Mouse (Mus musculus) cerebellum, adult 8-10 months (tissue): ENCODE data around the gene Agap1.

Source experiments
- DNase-seq: peaks from one replicate; pipeline ENCODE4 v3.0.0; 2022

Agap1 gene

GRCm38 (mm10) chr1:89625312-89625711 lies 170.7 kb downstream of the Agap1 start:
- DNase-seq = no peak

- DNase-seq = no peak
Observed at GRCm38 (mm10) chr1:89625967-89626366, 171.4 kb downstream of the Agap1 start.

- no peak for DNase-seq
Observed at GRCm38 (mm10) chr1:89626940-89627339, 172.3 kb downstream of the Agap1 start.

GRCm38 (mm10) chr1:89627650-89628049 lies 173.0 kb downstream of the Agap1 start:
- peak; percentile 77 for DNase-seq

GRCm38 (mm10) chr1:89630836-89631235 lies 176.2 kb downstream of the Agap1 start:
- DNase-seq = no peak

- no peak for DNase-seq
Observed at GRCm38 (mm10) chr1:89631747-89632146, 177.1 kb downstream of the Agap1 start.

- DNase-seq = no peak
Observed at GRCm38 (mm10) chr1:89634055-89634454, 179.4 kb downstream of the Agap1 start.

- DNase-seq = no peak
Observed at GRCm38 (mm10) chr1:89635131-89635530, 180.5 kb downstream of the Agap1 start.

- no peak for DNase-seq
Observed at GRCm38 (mm10) chr1:89637670-89638069, 183.1 kb downstream of the Agap1 start.

GRCm38 (mm10) chr1:89643445-89644100 lies 189.0 kb downstream of the Agap1 start:
- peak; percentile 59 for DNase-seq

GRCm38 (mm10) chr1:89644120-89644519 lies 189.5 kb downstream of the Agap1 start:
- no peak for DNase-seq

- peak; percentile 68 for DNase-seq
Observed at GRCm38 (mm10) chr1:89646326-89647018, 191.9 kb downstream of the Agap1 start.

GRCm38 (mm10) chr1:89647505-89647904 lies 192.9 kb downstream of the Agap1 start:
- no peak for DNase-seq

GRCm38 (mm10) chr1:89650557-89650956 lies 196.0 kb downstream of the Agap1 start:
- DNase-seq = no peak

GRCm38 (mm10) chr1:89656167-89656566 lies 201.6 kb downstream of the Agap1 start:
- DNase-seq = no peak

GRCm38 (mm10) chr1:89656643-89657321 lies 202.2 kb downstream of the Agap1 start:
- DNase-seq = peak; percentile 38

GRCm38 (mm10) chr1:89660804-89661203 lies 206.2 kb downstream of the Agap1 start:
- DNase-seq = no peak

GRCm38 (mm10) chr1:89666154-89666553 lies 211.5 kb downstream of the Agap1 start:
- no peak for DNase-seq

GRCm38 (mm10) chr1:89667387-89667786 lies 212.8 kb downstream of the Agap1 start:
- no peak for DNase-seq

GRCm38 (mm10) chr1:89668635-89669034 lies 214.0 kb downstream of the Agap1 start:
- DNase-seq = peak; percentile 67

GRCm38 (mm10) chr1:89671110-89671787 lies 216.6 kb downstream of the Agap1 start:
- no peak for DNase-seq

- DNase-seq = no peak
Observed at GRCm38 (mm10) chr1:89673071-89673470, 218.5 kb downstream of the Agap1 start.

- DNase-seq = no peak
Observed at GRCm38 (mm10) chr1:89673686-89674085, 219.1 kb downstream of the Agap1 start.
